Mouse (Mus musculus) heart, postnatal 0 days (tissue): ENCODE data around the gene Cntrl.

ENCODE experiments used
- CTCF ChIP-seq: IDR thresholded peaks from 2 replicates; pipeline ENCODE4 v1.5.1; 2016; ENCODE audit warnings: antibody characterized with exemption, control low read depth, low read depth
- EP300 ChIP-seq: IDR thresholded peaks from 2 replicates; pipeline ENCODE4 v1.6.1; 2016; ENCODE audit warnings: antibody characterized with exemption, low read depth

DNA sequence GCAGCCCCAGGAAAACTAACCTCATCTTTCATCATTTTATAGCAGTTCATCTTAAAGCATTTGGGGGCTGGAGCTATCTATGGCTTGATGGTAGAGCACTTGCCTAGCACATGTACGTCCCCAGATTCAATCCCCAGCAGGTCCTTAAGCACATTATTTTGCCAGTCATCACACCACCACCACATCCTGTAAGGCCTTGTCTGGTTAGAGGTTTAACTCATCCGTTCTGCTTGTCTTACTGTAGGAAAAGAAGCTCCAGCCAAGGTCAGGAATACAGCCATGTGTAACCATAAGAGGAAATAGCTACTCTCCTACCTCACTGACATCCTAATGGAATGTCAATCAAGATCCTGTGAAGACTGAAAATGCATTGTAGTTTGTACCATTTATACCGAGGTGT is 68.9 kb downstream of the Cntrl start:
- TF ChIP-seq CTCF, result no peak
- TF ChIP-seq EP300, result no peak
